Mouse (Mus musculus): ENCODE results near the gene Anxa6. TPM values are rescaled to one million over a fixed set of nuclear protein-coding genes. Genes with fewer than 3 reads are reported as not detected.

Anxa6 gene
- polyA plus RNA-seq, 1 experiment from 2014 or later, result 36.5 TPM

GRCm38 (mm10) chr11:54987974-54988373, 45.3 kb downstream of the Anxa6 start:
- Histone ChIP-seq H3K4me3 (replicated peaks) (no peak overlapping the region), H3K9me3 (no peaks in the 10 kb centered on the region), H3K4me1 (replicated peaks) (no peaks in the 10 kb centered on the region), H3K4me2 (replicated peaks) (no peak overlapping the region), H3K9ac (replicated peaks) (no peak overlapping the region), H3K36me3 (no peaks in the 10 kb centered on the region), H3K27ac (no peak overlapping the region), H3K27me3 (no peaks in the 10 kb centered on the region)
- ATAC-seq, result no peak
- 79% methylated on average over 1 of the region's 1 CpGs for WGBS

GRCm38 (mm10) chr11:54985086-54985485, 48.2 kb downstream of the Anxa6 start:
- Histone ChIP-seq H3K4me3 (replicated peaks) (no peak overlapping the region), H3K9ac (replicated peaks) (no peak overlapping the region), H3K4me2 (replicated peaks) (no peak overlapping the region), H3K36me3 (0 out of 2 replicates have a peak, but pooled peaks cover 3% of the 10 kb centered on the region), H3K27ac (no peak overlapping the region), H3K4me1 (replicated peaks) (no peaks in the 10 kb centered on the region), H3K9me3 (no peaks in the 10 kb centered on the region), H3K27me3 (no peaks in the 10 kb centered on the region)
- no peak for ATAC-seq
- 83% methylated on average over 3 of the region's 3 CpGs for WGBS

GRCm38 (mm10) chr11:54984581-54984980, 48.7 kb downstream of the Anxa6 start:
- H3K27me3 ChIP-seq, result no peaks in the 10 kb centered on the region
- ATAC-seq, result peak; percentile 17; the same call in 1 of the 2 replicates
- no peak overlapping the region for H3K4me2 ChIP-seq (replicated peaks)
- no peaks in the 10 kb centered on the region for H3K4me1 ChIP-seq (replicated peaks)
- 62% methylated on average over 4 of the region's 4 CpGs for WGBS
- 0 out of 2 replicates have a peak, but pooled peaks cover 3% of the 10 kb centered on the region for H3K36me3 ChIP-seq
- H3K9ac ChIP-seq (replicated peaks), result no peak overlapping the region
- no peak overlapping the region for H3K27ac ChIP-seq
- no peaks in the 10 kb centered on the region for H3K9me3 ChIP-seq
- no peak overlapping the region for H3K4me3 ChIP-seq (replicated peaks)

- under 1% methylated on average over 6 of the region's 6 CpGs for WGBS
- Histone ChIP-seq H3K4me1 (replicated peaks) (no peaks in the 10 kb centered on the region), H3K4me2 (replicated peaks) (no peak overlapping the region), H3K27ac (no peak overlapping the region), H3K27me3 (no peaks in the 10 kb centered on the region), H3K4me3 (replicated peaks) (no peak overlapping the region), H3K36me3 (0 out of 2 replicates have a peak, but pooled peaks cover 3% of the 10 kb centered on the region), H3K9ac (replicated peaks) (no peak overlapping the region), H3K9me3 (no peaks in the 10 kb centered on the region)
- no peak for ATAC-seq
Measured at GRCm38 (mm10) chr11:54984085-54984484, 49.2 kb downstream of the Anxa6 start.

GRCm38 (mm10) chr11:54982520-54982919, 50.7 kb downstream of the Anxa6 start:
- H3K27me3 ChIP-seq, result no peaks in the 10 kb centered on the region
- H3K36me3 ChIP-seq, result 0 out of 2 replicates have a peak, but pooled peaks cover 3% of the 10 kb centered on the region
- no peak overlapping the region for H3K4me2 ChIP-seq (replicated peaks)
- no peak overlapping the region for H3K27ac ChIP-seq
- ATAC-seq, result no peak
- H3K9ac ChIP-seq (replicated peaks), result no peak overlapping the region
- no peaks in the 10 kb centered on the region for H3K4me1 ChIP-seq (replicated peaks)
- 78% methylated on average over 6 of the region's 6 CpGs for WGBS
- no peak overlapping the region for H3K4me3 ChIP-seq (replicated peaks)
- H3K9me3 ChIP-seq, result no peaks in the 10 kb centered on the region

- Histone ChIP-seq H3K4me3 (replicated peaks) (no peak overlapping the region), H3K4me2 (replicated peaks) (no peak overlapping the region), H3K9ac (replicated peaks) (no peak overlapping the region), H3K27me3 (no peaks in the 10 kb centered on the region), H3K27ac (no peak overlapping the region), H3K9me3 (no peaks in the 10 kb centered on the region), H3K4me1 (replicated peaks) (no peaks in the 10 kb centered on the region), H3K36me3 (0 out of 2 replicates have a peak, but pooled peaks cover 3% of the 10 kb centered on the region)
- WGBS, result 93% methylated on average over 4 of the region's 4 CpGs
- no peak for ATAC-seq
Measured at GRCm38 (mm10) chr11:54981630-54982029, 51.6 kb downstream of the Anxa6 start.

- H3K4me3 ChIP-seq (replicated peaks), result no peak overlapping the region
- 77% methylated on average over 6 of the region's 6 CpGs for WGBS
- ATAC-seq, result no peak
- H3K36me3 ChIP-seq, result 0 out of 2 replicates have a peak, but pooled peaks cover 3% of the 10 kb centered on the region
- H3K27me3 ChIP-seq, result no peaks in the 10 kb centered on the region
- H3K4me1 ChIP-seq (replicated peaks), result peaks cover 10% of the 10 kb centered on the region
- no peak overlapping the region for H3K9ac ChIP-seq (replicated peaks)
- H3K4me2 ChIP-seq (replicated peaks), result no peak overlapping the region
- no peak overlapping the region for H3K27ac ChIP-seq
- no peaks in the 10 kb centered on the region for H3K9me3 ChIP-seq
Measured at GRCm38 (mm10) chr11:54977385-54977937, 55.8 kb downstream of the Anxa6 start.

GRCm38 (mm10) chr11:54976351-54976750, 56.9 kb downstream of the Anxa6 start:
- H3K27me3 ChIP-seq, result no peaks in the 10 kb centered on the region
- WGBS, result 95% methylated on average over 2 of the region's 2 CpGs
- H3K4me3 ChIP-seq (replicated peaks), result no peak overlapping the region
- H3K9ac ChIP-seq (replicated peaks), result no peak overlapping the region
- H3K36me3 ChIP-seq, result 0 out of 2 replicates have a peak, but pooled peaks cover 2% of the 10 kb centered on the region
- ATAC-seq, result no peak
- H3K4me1 ChIP-seq (replicated peaks), result peaks cover 10% of the 10 kb centered on the region
- H3K9me3 ChIP-seq, result no peaks in the 10 kb centered on the region
- no peak overlapping the region for H3K27ac ChIP-seq
- H3K4me2 ChIP-seq (replicated peaks), result no peak overlapping the region

GRCm38 (mm10) chr11:54975756-54976155, 57.5 kb downstream of the Anxa6 start:
- no peak for ATAC-seq
- WGBS, result 97% methylated on average over 2 of the region's 2 CpGs
- H3K4me3 ChIP-seq (replicated peaks), result no peak overlapping the region
- H3K9ac ChIP-seq (replicated peaks), result no peak overlapping the region
- H3K9me3 ChIP-seq, result no peaks in the 10 kb centered on the region
- H3K27me3 ChIP-seq, result no peaks in the 10 kb centered on the region
- no peak overlapping the region for H3K27ac ChIP-seq
- H3K4me1 ChIP-seq (replicated peaks), result peaks cover 10% of the 10 kb centered on the region
- H3K4me2 ChIP-seq (replicated peaks), result no peak overlapping the region
- no peaks in the 10 kb centered on the region for H3K36me3 ChIP-seq

- no peaks in the 10 kb centered on the region for H3K9me3 ChIP-seq
- no peak overlapping the region for H3K4me3 ChIP-seq (replicated peaks)
- no peak overlapping the region for H3K9ac ChIP-seq (replicated peaks)
- ATAC-seq, result no peak
- H3K4me2 ChIP-seq (replicated peaks), result no peak overlapping the region
- no peaks in the 10 kb centered on the region for H3K36me3 ChIP-seq
- H3K27me3 ChIP-seq, result no peaks in the 10 kb centered on the region
- H3K4me1 ChIP-seq (replicated peaks), result peaks cover 10% of the 10 kb centered on the region
- no peak overlapping the region for H3K27ac ChIP-seq
- 85% methylated on average over 5 of the region's 5 CpGs for WGBS
Measured at GRCm38 (mm10) chr11:54975340-54975739, 57.9 kb downstream of the Anxa6 start.

GRCm38 (mm10) chr11:54974639-54975038, 58.6 kb downstream of the Anxa6 start:
- Histone ChIP-seq H3K4me1 (replicated peaks) (peaks cover 10% of the 10 kb centered on the region), H3K9me3 (0 out of 2 replicates have a peak, but pooled peaks cover under 1% of the 10 kb centered on the region), H3K4me3 (replicated peaks) (no peak overlapping the region), H3K36me3 (no peaks in the 10 kb centered on the region), H3K27me3 (no peaks in the 10 kb centered on the region), H3K27ac (no peak overlapping the region), H3K9ac (replicated peaks) (no peak overlapping the region), H3K4me2 (replicated peaks) (no peak overlapping the region)
- WGBS, result 87% methylated on average over 4 of the region's 4 CpGs
- no peak for ATAC-seq

- WGBS, result 56% methylated on average over 8 of the region's 8 CpGs
- H3K27me3 ChIP-seq, result no peaks in the 10 kb centered on the region
- no peak overlapping the region for H3K4me2 ChIP-seq (replicated peaks)
- H3K4me3 ChIP-seq (replicated peaks), result no peak overlapping the region
- H3K27ac ChIP-seq, result peak overlapping the region; percentile 35; the same call in 1 of the 2 replicates
- H3K4me1 ChIP-seq (replicated peaks), result peaks cover 10% of the 10 kb centered on the region
- no peaks in the 10 kb centered on the region for H3K36me3 ChIP-seq
- H3K9ac ChIP-seq (replicated peaks), result no peak overlapping the region
- H3K9me3 ChIP-seq, result peaks cover 4% of the 10 kb centered on the region; the same call in 1 of the 2 replicates
- peak; percentile 50; the same call in 1 of the 2 replicates for ATAC-seq
Measured at GRCm38 (mm10) chr11:54973481-54974212, 59.6 kb downstream of the Anxa6 start.
